ENCODE assay signal across 26 mouse cellular contexts in the genomic region with DNA sequence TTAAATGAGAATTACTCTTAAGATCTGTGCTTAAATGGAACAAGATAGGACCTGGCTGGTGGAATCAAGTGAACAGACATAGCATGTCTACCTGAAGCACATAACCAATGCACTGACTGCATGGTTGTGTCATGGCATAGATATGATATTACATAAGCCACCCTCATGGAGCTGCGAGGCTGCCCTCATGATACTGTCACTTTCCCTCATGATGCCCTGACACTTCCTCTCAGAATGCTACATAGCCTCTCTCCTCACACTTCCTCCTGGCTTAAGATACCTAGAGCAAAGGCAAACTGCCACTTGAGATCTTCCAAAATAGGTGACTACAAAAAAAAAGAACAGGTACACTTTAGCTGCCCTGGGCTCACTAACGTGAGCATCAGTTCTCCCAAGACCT.
DNase-seq lines count a peak whose midpoint lies in the region; ATAC-seq lines count a peak whose summit lies in the region.
"Had no signal": no experiment of that assay in that cellular context is flagged by ENCODE, and none has a peak within 500 bp of the region (broad histone marks: within the 10 kb centered on the region; RNA-seq: fewer than 3 reads in every experiment).

No protein-coding gene starts in this region.

- no peak overlapping the region for H3K27ac ChIP-seq in midbrain, embryonic 14.5 days (replicated peaks; ENCODE audit: low read depth, low read length)
- H3K27ac ChIP-seq: embryonic facial prominence, embryonic 13.5 days; embryonic facial prominence, embryonic 15.5 days; forebrain, embryonic 10.5 days; forebrain, embryonic 12.5 days had no signal

- no peak overlapping the region for H3K9ac ChIP-seq in midbrain, embryonic 14.5 days (replicated peaks; ENCODE audit: low read length)
- H3K9ac ChIP-seq: embryonic facial prominence, embryonic 13.5 days; embryonic facial prominence, embryonic 15.5 days; forebrain, embryonic 12.5 days had no signal

- H3K36me3 ChIP-seq in midbrain, embryonic 14.5 days (ENCODE audit: control insufficient read depth, insufficient read depth, low read length), result no peaks in the 10 kb centered on the region
- H3K36me3 ChIP-seq: embryonic facial prominence, embryonic 13.5 days; embryonic facial prominence, embryonic 15.5 days; forebrain, embryonic 10.5 days; forebrain, embryonic 12.5 days; G1E had no signal

- no peaks in the 10 kb centered on the region for H3K27me3 ChIP-seq in midbrain, embryonic 14.5 days (ENCODE audit: control insufficient read depth, insufficient read depth, low read length)
- H3K27me3 ChIP-seq: CH12.LX; embryonic facial prominence, embryonic 13.5 days; embryonic facial prominence, embryonic 15.5 days; forebrain, embryonic 12.5 days had no signal

- no peak overlapping the region for H3K4me3 ChIP-seq in midbrain, embryonic 14.5 days (replicated peaks; ENCODE audit: low read depth, low read length)
- H3K4me3 ChIP-seq: embryonic facial prominence, embryonic 13.5 days; embryonic facial prominence, embryonic 15.5 days; erythroblast, embryonic 14.5 days; forebrain, embryonic 10.5 days; forebrain, embryonic 12.5 days had no signal

- no peaks in the 10 kb centered on the region for H3K4me1 ChIP-seq in midbrain, embryonic 14.5 days (ENCODE audit: control insufficient read depth, insufficient read depth, low read length)
- H3K4me1 ChIP-seq: embryonic facial prominence, embryonic 13.5 days; embryonic facial prominence, embryonic 15.5 days; forebrain, embryonic 12.5 days had no signal

- whole genome bisulfite sequencing in midbrain, embryonic 14.5 days, result 90% methylated on average over 2 of the region's 2 CpGs

- 0 out of 2 replicates have a peak, but pooled peaks have one; percentile 22 for ATAC-seq in megakaryocyte, adult 5-6 weeks (ENCODE audit: poor library complexity, severe bottlenecking)
- no peak for ATAC-seq in midbrain, embryonic 14.5 days (ENCODE audit: low FRiP score, low TSS enrichment)
- ATAC-seq: CD4-positive, CD25-positive, alpha-beta regulatory T cell, adult 4 months; forebrain, embryonic 14.5 days; forebrain, embryonic 16.5 days had no signal

- DNase-seq in heart, adult 11 months, result peak; percentile 64
- no peak for DNase-seq in heart, adult 18-20 months
- no peak for DNase-seq in midbrain, embryonic 14.5 days
- no peak for DNase-seq in spleen, postnatal 10 days (ENCODE audit: low spot score in 2 of 2)
- DNase-seq: adrenal gland, adult 2 months; adrenal gland, postnatal 10 days; adrenal gland, postnatal 25 days; B cell, adult 2 months; cerebellum, adult 11 months; cerebellum, adult 18-20 months; cerebellum, adult 8-10 months; cerebellum, adult 9-11 months; cerebellum, postnatal 14 days; cerebellum, postnatal 36 days; embryo, embryonic 11 days had no signal

- no peaks in the 10 kb centered on the region for H3K9me3 ChIP-seq in midbrain, embryonic 14.5 days (ENCODE audit: control insufficient read depth, low read length)
- H3K9me3 ChIP-seq: embryonic facial prominence, embryonic 13.5 days; embryonic facial prominence, embryonic 15.5 days; forebrain, embryonic 10.5 days; forebrain, embryonic 12.5 days; G1E had no signal

- no peak overlapping the region for H3K4me2 ChIP-seq in midbrain, embryonic 14.5 days (ENCODE audit: low read length)
- H3K4me2 ChIP-seq: embryonic facial prominence, embryonic 13.5 days; embryonic facial prominence, embryonic 15.5 days; forebrain, embryonic 12.5 days had no signal
